Mouse (Mus musculus): ENCODE data around the gene Tns1. TPM values are rescaled to one million over a fixed set of nuclear protein-coding genes. Genes with fewer than 3 reads are reported as not detected.

Tns1 gene
- polyA plus RNA-seq, 1 experiment from 2014 or later, result 39.4 TPM

GRCm38 (mm10) chr1:73931851-73932250, 192.4 kb downstream of the Tns1 start:
- Histone ChIP-seq H3K27me3 (no peaks in the 10 kb centered on the region), H3K9me3 (no peaks in the 10 kb centered on the region), H3K36me3 (peaks cover 24% of the 10 kb centered on the region), H3K4me1 (no peaks in the 10 kb centered on the region), H3K4me3 (no peak overlapping the region), H3K27ac (no peak overlapping the region), H3K9ac (no peak overlapping the region), H3K4me2 (replicated peaks) (no peak overlapping the region)
- no peak for ATAC-seq (ENCODE audit: insufficient number of reproducible peaks, insufficient read depth, low FRiP score, low TSS enrichment)
- 77% methylated on average over 5 of the region's 5 CpGs for WGBS

- Histone ChIP-seq H3K27me3 (no peaks in the 10 kb centered on the region), H3K4me2 (replicated peaks) (no peak overlapping the region), H3K9me3 (no peaks in the 10 kb centered on the region), H3K36me3 (peaks cover 19% of the 10 kb centered on the region), H3K27ac (no peak overlapping the region), H3K9ac (no peak overlapping the region), H3K4me3 (no peak overlapping the region), H3K4me1 (no peaks in the 10 kb centered on the region)
- no peak for ATAC-seq (ENCODE audit: insufficient number of reproducible peaks, insufficient read depth, low FRiP score, low TSS enrichment)
- 83% methylated on average over 8 of the region's 8 CpGs for WGBS
Measured at GRCm38 (mm10) chr1:73930411-73931134, 193.7 kb downstream of the Tns1 start.

- no peaks in the 10 kb centered on the region for H3K4me1 ChIP-seq
- WGBS, result 90% methylated on average over 5 of the region's 5 CpGs
- no peak overlapping the region for H3K9ac ChIP-seq
- H3K4me2 ChIP-seq (replicated peaks), result no peak overlapping the region
- no peak for ATAC-seq (ENCODE audit: insufficient number of reproducible peaks, insufficient read depth, low FRiP score, low TSS enrichment)
- no peak overlapping the region for H3K4me3 ChIP-seq
- H3K9me3 ChIP-seq, result no peaks in the 10 kb centered on the region
- H3K36me3 ChIP-seq, result peaks cover 22% of the 10 kb centered on the region
- no peak overlapping the region for H3K27ac ChIP-seq
- H3K27me3 ChIP-seq, result no peaks in the 10 kb centered on the region
Measured at GRCm38 (mm10) chr1:73929952-73930329, 194.3 kb downstream of the Tns1 start.

- 48% methylated on average over 15 of the region's 15 CpGs for WGBS
- no peak overlapping the region for H3K9ac ChIP-seq
- H3K27ac ChIP-seq, result no peak overlapping the region
- H3K4me2 ChIP-seq (replicated peaks), result no peak overlapping the region
- no peak for ATAC-seq (ENCODE audit: insufficient number of reproducible peaks, insufficient read depth, low FRiP score, low TSS enrichment)
- H3K4me1 ChIP-seq, result no peaks in the 10 kb centered on the region
- peaks cover 27% of the 10 kb centered on the region for H3K36me3 ChIP-seq
- H3K27me3 ChIP-seq, result no peaks in the 10 kb centered on the region
- H3K9me3 ChIP-seq, result no peaks in the 10 kb centered on the region
- no peak overlapping the region for H3K4me3 ChIP-seq
Measured at GRCm38 (mm10) chr1:73929211-73929951, 194.9 kb downstream of the Tns1 start.

GRCm38 (mm10) chr1:73928385-73928784, 195.9 kb downstream of the Tns1 start:
- Histone ChIP-seq H3K27ac (no peak overlapping the region), H3K4me3 (no peak overlapping the region)

GRCm38 (mm10) chr1:73927819-73928218, 196.4 kb downstream of the Tns1 start:
- 75% methylated on average over 15 of the region's 15 CpGs for WGBS
- ATAC-seq (ENCODE audit: insufficient number of reproducible peaks, insufficient read depth, low FRiP score, low TSS enrichment), result no peak
- H3K9me3 ChIP-seq, result no peaks in the 10 kb centered on the region
- H3K9ac ChIP-seq, result no peak overlapping the region
- no peaks in the 10 kb centered on the region for H3K4me1 ChIP-seq
- H3K4me3 ChIP-seq, result no peak overlapping the region
- H3K4me2 ChIP-seq (replicated peaks), result no peak overlapping the region
- peaks cover 39% of the 10 kb centered on the region for H3K36me3 ChIP-seq
- no peaks in the 10 kb centered on the region for H3K27me3 ChIP-seq
- no peak overlapping the region for H3K27ac ChIP-seq

More at GRCm38 (mm10) chr1:73928385-73928784, 195.9 kb downstream of the Tns1 start:
- H3K9me3 ChIP-seq, result no peaks in the 10 kb centered on the region
- H3K27me3 ChIP-seq, result no peaks in the 10 kb centered on the region
- ATAC-seq (ENCODE audit: insufficient number of reproducible peaks, insufficient read depth, low FRiP score, low TSS enrichment), result no peak
- peaks cover 37% of the 10 kb centered on the region for H3K36me3 ChIP-seq
- no peak overlapping the region for H3K9ac ChIP-seq
- H3K4me2 ChIP-seq (replicated peaks), result no peak overlapping the region
- H3K4me1 ChIP-seq, result no peaks in the 10 kb centered on the region
- 91% methylated on average over 8 of the region's 8 CpGs for WGBS

- 67% methylated on average over 7 of the region's 7 CpGs for WGBS
Measured at GRCm38 (mm10) chr1:73926279-73926678, 198.0 kb downstream of the Tns1 start.

GRCm38 (mm10) chr1:73924871-73925610, 199.2 kb downstream of the Tns1 start:
- no peak overlapping the region for H3K4me3 ChIP-seq
- H3K9ac ChIP-seq, result no peak overlapping the region; the same call in 1 of the 2 replicates
- H3K9me3 ChIP-seq, result no peaks in the 10 kb centered on the region
- peak; percentile 29; the same call in 1 of the 2 replicates for ATAC-seq (ENCODE audit: insufficient number of reproducible peaks, insufficient read depth, low FRiP score, low TSS enrichment)
- no peak overlapping the region for H3K4me2 ChIP-seq (replicated peaks)
- H3K27me3 ChIP-seq, result no peaks in the 10 kb centered on the region
- no peaks in the 10 kb centered on the region for H3K4me1 ChIP-seq
- H3K36me3 ChIP-seq, result peaks cover 67% of the 10 kb centered on the region
- 92% methylated on average over 18 of the region's 18 CpGs for WGBS
- H3K27ac ChIP-seq, result no peak overlapping the region

More at GRCm38 (mm10) chr1:73926279-73926678, 198.0 kb downstream of the Tns1 start:
- H3K4me3 ChIP-seq, result no peak overlapping the region
- no peaks in the 10 kb centered on the region for H3K4me1 ChIP-seq
- H3K36me3 ChIP-seq, result peaks cover 54% of the 10 kb centered on the region
- no peak for ATAC-seq (ENCODE audit: insufficient number of reproducible peaks, insufficient read depth, low FRiP score, low TSS enrichment)
- no peaks in the 10 kb centered on the region for H3K9me3 ChIP-seq
- H3K9ac ChIP-seq, result no peak overlapping the region
- no peak overlapping the region for H3K4me2 ChIP-seq (replicated peaks)
- H3K27me3 ChIP-seq, result no peaks in the 10 kb centered on the region
- no peak overlapping the region for H3K27ac ChIP-seq

GRCm38 (mm10) chr1:73924210-73924609, 200.0 kb downstream of the Tns1 start:
- Histone ChIP-seq H3K27me3 (no peaks in the 10 kb centered on the region), H3K4me2 (replicated peaks) (no peak overlapping the region), H3K27ac (no peak overlapping the region), H3K36me3 (peaks cover 67% of the 10 kb centered on the region), H3K4me3 (no peak overlapping the region), H3K9me3 (no peaks in the 10 kb centered on the region), H3K4me1 (no peaks in the 10 kb centered on the region), H3K9ac (no peak overlapping the region)
- 78% methylated on average over 5 of the region's 5 CpGs for WGBS
- ATAC-seq (ENCODE audit: insufficient number of reproducible peaks, insufficient read depth, low FRiP score, low TSS enrichment), result no peak

- H3K27me3 ChIP-seq, result no peaks in the 10 kb centered on the region
- no peak for ATAC-seq (ENCODE audit: insufficient number of reproducible peaks, insufficient read depth, low FRiP score, low TSS enrichment)
- H3K9me3 ChIP-seq, result no peaks in the 10 kb centered on the region
- H3K4me2 ChIP-seq (replicated peaks), result no peak overlapping the region
- H3K4me1 ChIP-seq, result no peaks in the 10 kb centered on the region
- 45% methylated on average over 8 of the region's 8 CpGs for WGBS
- H3K4me3 ChIP-seq, result no peak overlapping the region
- no peak overlapping the region for H3K27ac ChIP-seq
- H3K9ac ChIP-seq, result no peak overlapping the region
- peaks cover 70% of the 10 kb centered on the region for H3K36me3 ChIP-seq
Measured at GRCm38 (mm10) chr1:73923185-73923584, 201.1 kb downstream of the Tns1 start.

- H3K9ac ChIP-seq, result no peak overlapping the region
- 92% methylated on average over 8 of the region's 8 CpGs for WGBS
- H3K36me3 ChIP-seq, result peaks cover 83% of the 10 kb centered on the region
- H3K27ac ChIP-seq, result no peak overlapping the region
- H3K4me2 ChIP-seq (replicated peaks), result no peak overlapping the region
- H3K4me1 ChIP-seq, result peaks cover 6% of the 10 kb centered on the region; the same call in 1 of the 2 replicates
- H3K9me3 ChIP-seq, result no peaks in the 10 kb centered on the region
- no peak for ATAC-seq (ENCODE audit: insufficient number of reproducible peaks, insufficient read depth, low FRiP score, low TSS enrichment)
- H3K4me3 ChIP-seq, result no peak overlapping the region
- H3K27me3 ChIP-seq, result no peaks in the 10 kb centered on the region
Measured at GRCm38 (mm10) chr1:73920701-73921100, 203.5 kb downstream of the Tns1 start.

All from embryonic facial prominence, embryonic 12.5 days (tissue).